Mouse (Mus musculus) liver, adult 2 months (tissue): ENCODE results near the gene Phf11a. TPM values are rescaled to one million over a fixed set of nuclear protein-coding genes. Genes with fewer than 3 reads are reported as not detected.
A peak's percentile ranks its signal among the peaks of the same experiment; 100 is the strongest.
"Not testable (repeated sequence)": the region's sequence is repeated elsewhere in the genome, so short reads cannot be mapped to it uniquely, and the experiment has no call there.

Experiments used
- DNase-seq: peaks from one replicate; pipeline ENCODE4 v3.0.0-alpha.2; 2011; ENCODE audit warnings: low read depth, low spot score; ENCODE audit errors: extremely low read depth
- H3K27ac ChIP-seq: fragments of 200-500 bp; replicated peaks from 2 replicates; pipeline ENCODE4 v1.5.1; 2012; ENCODE audit warnings: low read depth, mild to moderate bottlenecking, control low read depth, inconsistent platforms, low read length; ENCODE audit not compliant: insufficient read depth
- H3K27me3 ChIP-seq: fragments of 200-500 bp; 2 replicates; pipeline ENCODE4 v1.6.1; 2012; ENCODE audit warnings: mild to moderate bottlenecking, moderate library complexity, low read length, inconsistent platforms; ENCODE audit not compliant: control insufficient read depth, insufficient read depth
- H3K36me3 ChIP-seq: fragments of 200-500 bp; 2 replicates; pipeline ENCODE4 v1.6.1; 2012; ENCODE audit warnings: low read length, inconsistent platforms; ENCODE audit not compliant: control insufficient read depth, insufficient read depth
- H3K4me1 ChIP-seq: fragments of 200-500 bp; 2 replicates; pipeline ENCODE4 v1.6.1; 2011; ENCODE audit warnings: low read length; ENCODE audit not compliant: control insufficient read depth, insufficient read depth
- H3K4me3 ChIP-seq: fragments of 200-500 bp; 2 replicates; pipeline ENCODE4 v1.5.1; 2011; ENCODE audit warnings: low read depth, mild to moderate bottlenecking, control low read depth, low read length, moderate library complexity; ENCODE audit not compliant: insufficient read depth
- H3K79me2 ChIP-seq: fragments of 200-500 bp; 2 replicates; pipeline ENCODE4 v1.6.1; 2012; ENCODE audit warnings: inconsistent platforms, mild to moderate bottlenecking, low read length, moderate library complexity; ENCODE audit not compliant: control insufficient read depth, insufficient read depth
- H3K9ac ChIP-seq: fragments of 200-500 bp; 2 replicates; pipeline ENCODE4 v1.6.1; 2012; ENCODE audit warnings: low read depth, mild to moderate bottlenecking, control low read depth, inconsistent platforms, low read length
- CTCF ChIP-seq: fragments of 200-500 bp; IDR thresholded peaks from 2 replicates; pipeline ENCODE4 v1.5.1; 2011; ENCODE audit warnings: low read depth, low read length, control low read depth
- POLR2A ChIP-seq: fragments of 200-500 bp; IDR thresholded peaks from 2 replicates; pipeline ENCODE4 v1.6.1; 2011; ENCODE audit warnings: low read length, control low read depth; ENCODE audit not compliant: insufficient read depth; ENCODE audit errors: extremely low read depth
- WGBS: fragments of 180-500 bp; shearing (Covaris S2); methylation state at CpG from one replicate; pipeline ENCODE4 v1.1.7; 2018; 5-methylcytosine and 5-hydroxymethylcytosine counted together
- polyA plus RNA-seq: library from polyadenylated mRNA; depleted of rRNA; stranded (reverse); fragments of >200 nt; gene quantifications from 2 replicates; pipeline ENCODE4 v1.2.3, GENCODE M21; 2012; rRNA removed
- total RNA-seq: library from RNA; depleted of rRNA; stranded (reverse); fragments of >200 nt; gene quantifications from 2 replicates; pipeline ENCODE4 v1.2.3, GENCODE M21; 2014; rRNA removed

The Phf11a gene
- total RNA-seq (0.27 and 0.28 TPM in 2 replicates), polyA plus RNA-seq (0.21 and 0.37 TPM in 2 replicates)

DNA sequence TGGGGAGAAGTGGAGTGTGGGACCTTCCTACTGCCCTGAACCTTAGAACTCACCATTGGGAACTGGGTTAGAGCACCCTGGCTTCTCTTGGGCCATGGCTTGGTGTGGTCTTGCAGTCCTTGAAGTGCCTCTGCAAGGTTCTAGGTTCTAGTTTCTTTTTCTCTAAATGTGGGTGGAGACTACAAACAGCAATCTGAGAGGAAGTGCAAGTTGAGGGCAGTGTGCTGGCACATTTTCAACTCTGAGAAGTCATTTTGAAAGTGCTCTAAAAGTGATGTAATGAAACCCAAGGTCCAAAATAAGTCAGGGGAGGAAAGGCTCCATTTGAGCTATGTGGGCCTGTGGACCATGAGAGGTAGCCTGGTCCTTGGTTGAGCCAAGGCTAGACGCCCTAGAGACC, at the start of gene Phf11a:
TSS of gene Phf11a (minus strand) at position 132 of the 400 bp plus-strand sequence.
- not testable (repeated sequence) for H3K27me3 ChIP-seq, H3K9ac ChIP-seq, H3K36me3 ChIP-seq, H3K27ac ChIP-seq, H3K4me3 ChIP-seq, H3K79me2 ChIP-seq, H3K4me1 ChIP-seq
- WGBS: 79% methylated on average over 1 of the region's 1 CpGs
- peak; percentile 16 for DNase-seq

DNA sequence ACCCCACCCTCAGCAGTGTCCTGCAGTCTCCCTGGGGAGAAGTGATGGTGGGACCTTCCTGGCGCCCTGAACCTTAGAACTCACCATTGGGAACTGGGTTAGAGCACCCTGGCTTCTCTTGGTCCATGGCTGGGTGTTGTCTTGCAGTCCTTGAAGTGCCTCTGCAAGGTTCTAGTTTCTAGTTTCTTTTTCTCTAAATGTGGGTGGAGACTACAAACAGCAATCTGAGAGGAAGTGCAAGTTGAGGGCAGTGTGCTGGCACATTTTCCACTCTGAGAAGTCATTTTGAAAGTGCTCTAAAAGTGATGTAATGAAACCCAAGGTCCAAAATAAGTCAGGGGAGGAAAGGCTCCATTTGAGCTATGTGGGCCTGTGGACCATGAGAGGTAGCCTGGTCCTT, 43.9 kb upstream of the Phf11a start, which contains the start of gene Phf11b:
TSS of gene Phf11b (minus strand) at position 163 of the 400 bp plus-strand sequence.
- DNase-seq: peak; percentile 14
- Histone ChIP-seq H3K27ac (0 out of 2 replicates have a peak within 1 kb of the TSS, but pooled peaks have one; percentile 24), H3K9ac (0 out of 2 replicates have a peak within 1 kb of the TSS, but pooled peaks have one; percentile 54), H3K4me3 (peak within 1 kb of the TSS; percentile 35; the same call in 1 of the 2 replicates)
- H3K27me3 ChIP-seq, H3K79me2 ChIP-seq, H3K36me3 ChIP-seq, H3K4me1 ChIP-seq: not testable (repeated sequence)
- 69% methylated on average over 1 of the region's 1 CpGs for WGBS

DNA sequence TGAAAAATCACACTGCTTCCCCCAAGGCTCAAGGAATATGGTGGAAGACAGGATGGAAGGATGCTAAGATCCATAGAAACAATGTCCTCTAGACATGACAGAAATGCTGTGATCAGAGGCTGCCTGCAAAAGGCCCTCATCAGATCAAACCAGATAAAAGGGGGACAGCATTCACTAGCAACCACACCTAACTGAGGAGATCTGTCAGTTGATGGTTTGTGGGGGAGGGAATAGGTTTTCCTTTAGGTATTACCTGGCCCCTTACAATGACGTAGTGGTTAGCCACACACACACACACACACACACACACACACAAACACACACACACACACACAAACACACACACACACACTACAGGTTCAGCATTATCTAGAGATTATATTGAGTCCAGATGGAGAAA, 42.2 kb upstream of the Phf11a start:
- TF ChIP-seq POLR2A (no peak), CTCF (no peak)
- DNase-seq: no peak
- Histone ChIP-seq H3K36me3 (no peaks in the 10 kb centered on the region), H3K4me3 (no peak overlapping the region), H3K27ac (no peak overlapping the region), H3K9ac (no peak overlapping the region), H3K4me1 (no peaks in the 10 kb centered on the region), H3K79me2 (no peaks in the 10 kb centered on the region), H3K27me3 (no peaks in the 10 kb centered on the region)
- WGBS: 88% methylated on average over 1 of the region's 1 CpGs

DNA sequence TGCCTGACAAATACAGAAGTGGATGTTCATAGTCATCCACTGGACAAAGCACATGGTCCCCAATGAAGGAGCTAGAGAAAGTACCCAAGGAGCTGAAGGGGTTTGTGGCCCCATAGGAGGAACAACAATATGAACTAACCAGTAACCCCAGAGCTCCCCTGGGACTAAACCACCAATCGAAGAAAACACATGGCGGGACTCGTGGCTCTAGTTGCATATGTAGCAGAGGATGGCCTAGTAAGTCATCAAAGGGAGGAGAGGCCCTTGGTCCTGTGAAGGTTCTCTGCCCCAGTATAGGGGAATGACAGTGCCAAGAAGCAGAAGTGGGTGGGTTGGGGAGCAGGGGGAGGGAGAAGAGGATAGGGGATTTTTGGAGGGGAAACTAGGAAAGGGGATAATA, 38.7 kb upstream of the Phf11a start:
- not testable (repeated sequence) for H3K4me1 ChIP-seq, H3K27ac ChIP-seq, H3K79me2 ChIP-seq, H3K4me3 ChIP-seq, H3K9ac ChIP-seq, H3K27me3 ChIP-seq, H3K36me3 ChIP-seq, DNase-seq
- 91% methylated on average over 3 of the region's 3 CpGs for WGBS

DNA sequence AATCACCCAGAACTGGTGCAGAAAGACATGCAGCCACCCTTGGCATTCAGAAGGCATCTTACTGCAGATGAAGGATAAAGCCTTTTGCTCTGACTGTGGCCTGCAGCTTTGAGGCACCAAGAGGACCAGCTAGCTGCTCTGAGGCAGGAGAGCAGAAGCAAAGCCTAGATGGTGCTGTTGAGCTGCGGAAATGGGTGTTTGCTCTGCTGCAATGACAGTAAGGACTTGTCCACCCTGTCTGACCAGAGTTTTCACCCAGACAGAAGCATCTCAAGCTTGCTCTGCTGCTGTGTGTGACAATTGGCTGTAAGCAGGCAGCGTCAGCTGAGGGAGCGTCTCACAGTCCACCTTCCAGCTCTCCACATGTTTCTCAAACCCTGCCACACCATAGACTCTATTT, 33.2 kb upstream of the Phf11a start:
- not testable (repeated sequence) for H3K4me1 ChIP-seq, H3K4me3 ChIP-seq, H3K27ac ChIP-seq, H3K79me2 ChIP-seq, H3K9ac ChIP-seq, H3K27me3 ChIP-seq, H3K36me3 ChIP-seq
- WGBS: 46% methylated on average over 3 of the region's 3 CpGs
- peak; percentile 1 for DNase-seq
- peak; percentile 35; the same call in 1 of the 2 replicates for TF ChIP-seq CTCF

DNA sequence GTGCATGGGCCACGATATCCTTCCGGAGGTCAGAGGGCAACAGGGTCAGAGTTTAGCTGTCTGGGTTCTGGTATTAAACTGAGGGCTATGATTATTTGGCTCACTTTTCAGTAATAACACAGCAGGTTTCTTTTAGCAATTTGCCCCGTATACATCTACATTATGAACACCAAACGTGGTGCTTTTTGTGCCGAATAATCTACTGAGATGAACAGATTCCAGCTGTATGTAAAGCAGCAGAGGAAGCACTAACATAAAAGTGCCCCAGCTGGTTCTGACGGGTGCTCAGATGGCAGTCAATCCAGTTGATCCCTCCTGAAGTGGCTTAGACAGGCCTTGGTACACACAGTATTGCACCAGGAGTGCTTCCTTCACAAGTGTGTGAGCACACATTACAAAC, 22.6 kb upstream of the Phf11a start:
- not testable (repeated sequence) for H3K4me1 ChIP-seq, H3K79me2 ChIP-seq, H3K27me3 ChIP-seq, H3K27ac ChIP-seq, H3K36me3 ChIP-seq, DNase-seq, H3K4me3 ChIP-seq, H3K9ac ChIP-seq
- 91% methylated on average over 6 of the region's 6 CpGs for WGBS

DNA sequence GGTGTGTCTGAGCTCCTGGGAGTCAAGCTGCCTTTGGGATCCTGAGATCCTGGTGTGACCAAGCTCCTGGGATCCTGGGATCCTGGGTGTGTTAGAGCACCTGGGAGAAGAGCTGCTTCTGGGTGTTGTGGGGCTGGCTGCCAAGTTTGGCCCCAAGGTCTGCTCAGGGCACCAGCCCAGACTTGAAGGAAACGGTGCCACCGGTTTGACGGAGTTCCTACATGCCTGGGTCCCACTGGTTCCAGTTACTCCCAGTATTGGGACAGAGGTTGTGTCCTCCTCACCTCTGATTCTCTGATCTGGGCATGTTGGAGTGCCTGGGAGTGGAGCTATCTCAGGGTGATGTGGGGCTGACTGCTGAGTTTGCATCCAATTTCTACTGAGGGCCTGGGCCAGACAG, 21.7 kb upstream of the Phf11a start:
- H3K27me3 ChIP-seq, DNase-seq, H3K27ac ChIP-seq, H3K4me3 ChIP-seq, H3K79me2 ChIP-seq, H3K9ac ChIP-seq, H3K4me1 ChIP-seq, H3K36me3 ChIP-seq: not testable (repeated sequence)
- 90% methylated on average over 3 of the region's 3 CpGs for WGBS

DNA sequence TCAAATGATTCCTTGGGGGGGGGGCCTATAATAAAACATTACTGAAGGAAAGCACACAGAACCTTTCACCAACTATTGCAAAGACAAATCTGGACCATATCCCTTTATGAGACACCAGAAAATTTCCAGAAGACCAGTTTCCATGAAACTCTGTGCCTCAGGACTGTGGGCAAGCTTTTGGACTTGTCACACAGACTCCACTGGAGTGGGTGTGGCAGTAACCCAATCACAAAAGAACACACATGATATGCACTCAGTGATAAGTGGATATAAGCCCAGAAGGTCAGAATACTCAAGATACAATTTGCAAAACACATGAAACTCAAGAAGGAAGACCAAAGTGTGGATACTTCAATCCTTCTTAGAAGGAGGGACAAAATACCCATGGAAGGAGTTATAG, 5.6 kb downstream of the Phf11a start:
- not testable (repeated sequence) for H3K27ac ChIP-seq, DNase-seq, H3K4me3 ChIP-seq

DNA sequence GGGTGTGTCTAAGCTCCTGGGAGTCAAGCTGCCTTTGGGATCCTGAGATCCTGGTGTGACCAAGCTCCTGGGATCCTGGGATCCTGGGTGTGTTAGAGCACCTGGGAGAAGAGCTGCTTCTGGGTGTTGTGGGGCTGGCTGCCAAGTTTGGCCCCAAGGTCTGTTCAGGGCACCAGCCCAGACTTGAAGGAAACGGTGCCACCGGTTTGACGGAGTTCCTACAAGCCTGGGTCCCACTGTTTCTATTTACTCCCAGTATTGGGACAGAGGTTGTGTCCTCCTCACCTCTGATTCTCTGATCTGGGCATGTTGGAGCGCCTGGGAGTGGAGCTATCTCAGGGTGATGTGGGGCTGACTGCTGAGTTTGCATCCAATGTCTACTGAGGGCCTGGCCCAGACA, 22.4 kb downstream of the Phf11a start:
- 87% methylated on average over 4 of the region's 4 CpGs for WGBS
- H3K79me2 ChIP-seq, DNase-seq, H3K27me3 ChIP-seq, H3K27ac ChIP-seq, H3K4me1 ChIP-seq, H3K36me3 ChIP-seq, H3K4me3 ChIP-seq, H3K9ac ChIP-seq: not testable (repeated sequence)

More for the DNA sequence above, 5.6 kb downstream of the Phf11a start:
- not testable (repeated sequence) for H3K79me2 ChIP-seq, H3K27me3 ChIP-seq, H3K36me3 ChIP-seq, H3K4me1 ChIP-seq, H3K9ac ChIP-seq
